Mouse (Mus musculus) adrenal gland, postnatal 4 days (tissue): ENCODE results near the gene Fam168a. TPM values are rescaled to one million over a fixed set of nuclear protein-coding genes. Genes with fewer than 3 reads are reported as not detected.

Experiments
- DNase-seq, 2 experiments: peaks; one replicate each; pipeline ENCODE4 v3.0.0; 2021 to 2022; ENCODE audit warnings: low spot score in 2 of 2, mixed read lengths in 2 of 2
- long read RNA-seq, 2 experiments: library from polyadenylated mRNA; stranded (forward); transcript quantifications; one replicate each; pipeline ENCODE4 v2.0.0; 2021
- total RNA-seq, 2 experiments: library from RNA; stranded (reverse); gene quantifications; 2 replicates each; pipeline ENCODE4 v1.2.3; 2021

The Fam168a gene
- 10 to 100 TPM; 72.3 to 87.5 TPM for total RNA-seq
- long read RNA-seq, experiment 1, partial matches to known transcripts, result 0 of 7 reads
- long read RNA-seq, experiment 1, other reads (novel, unspliced or antisense), result 7 of 7 reads
- long read RNA-seq, experiment 2, partial matches to known transcripts, result 1 of 10 reads
- long read RNA-seq, experiment 2, other reads (novel, unspliced or antisense), result 8 of 10 reads

- peak; percentile 69 to 88 for DNase-seq
These were observed at the start of gene Fam168a for GRCm38 (mm10) chr7:100706143-100706841. Gene Fam168a, plus strand, starts transcription at chr7:100706635.

GRCm38 (mm10) chr7:100656739-100657138 lies 49.7 kb upstream of the Fam168a start:
- no peak for DNase-seq

DNA sequence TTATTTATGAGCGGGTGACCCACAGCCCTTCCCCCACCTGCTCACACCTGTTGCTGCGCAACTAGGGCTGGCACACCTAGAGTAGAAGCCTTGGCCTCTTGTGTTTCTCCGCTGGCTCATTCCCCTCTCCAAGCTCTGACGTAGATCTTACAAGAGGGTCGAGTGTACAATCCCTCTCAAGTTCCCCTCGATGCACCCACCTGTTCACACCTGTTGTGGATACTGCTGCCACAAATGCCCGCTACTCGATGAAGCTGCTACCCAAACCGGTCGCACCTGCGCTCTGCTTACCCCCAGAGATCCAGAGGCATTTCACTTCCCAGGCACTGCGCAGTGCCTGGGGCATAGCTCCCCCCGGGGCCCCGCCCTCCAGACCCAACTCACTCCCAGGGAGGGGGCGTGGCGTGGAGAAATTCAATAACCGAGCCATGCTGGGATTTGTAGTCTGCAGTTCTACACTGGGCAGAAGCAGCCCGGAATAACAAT lies 48.3 kb upstream of the Fam168a start:
- DNase-seq, result no peak

GRCm38 (mm10) chr7:100661264-100661663 lies 45.2 kb upstream of the Fam168a start:
- no peak for DNase-seq

GRCm38 (mm10) chr7:100662231-100662630 lies 44.2 kb upstream of the Fam168a start, which contains the start of gene Plekhb1:
Gene Plekhb1, minus strand, starts transcription at chr7:100662414.
- DNase-seq, result no peak

DNA sequence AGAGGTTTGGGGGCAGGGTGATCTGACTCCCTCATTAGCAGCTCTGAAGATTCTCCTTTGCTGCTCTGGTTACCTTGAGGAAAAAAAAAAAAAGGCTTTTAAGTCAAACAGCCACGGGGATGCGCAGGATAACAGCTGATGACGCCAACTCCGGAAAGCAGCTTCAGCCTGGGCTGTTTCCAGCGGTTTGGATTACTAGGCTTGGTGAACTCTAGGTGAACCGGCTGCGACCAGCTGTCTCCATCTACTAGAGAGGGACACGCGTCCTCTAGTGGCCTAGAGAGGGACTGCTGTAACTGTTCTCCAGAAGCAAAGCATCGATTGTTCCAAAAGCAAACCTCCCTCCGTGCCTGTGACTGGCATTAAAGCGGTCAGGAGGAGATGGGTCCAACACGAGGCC lies 43.2 kb upstream of the Fam168a start:
- peak; percentile 58 to 77 for DNase-seq

GRCm38 (mm10) chr7:100663729-100664304 lies 42.6 kb upstream of the Fam168a start:
- DNase-seq, result no peak

DNA sequence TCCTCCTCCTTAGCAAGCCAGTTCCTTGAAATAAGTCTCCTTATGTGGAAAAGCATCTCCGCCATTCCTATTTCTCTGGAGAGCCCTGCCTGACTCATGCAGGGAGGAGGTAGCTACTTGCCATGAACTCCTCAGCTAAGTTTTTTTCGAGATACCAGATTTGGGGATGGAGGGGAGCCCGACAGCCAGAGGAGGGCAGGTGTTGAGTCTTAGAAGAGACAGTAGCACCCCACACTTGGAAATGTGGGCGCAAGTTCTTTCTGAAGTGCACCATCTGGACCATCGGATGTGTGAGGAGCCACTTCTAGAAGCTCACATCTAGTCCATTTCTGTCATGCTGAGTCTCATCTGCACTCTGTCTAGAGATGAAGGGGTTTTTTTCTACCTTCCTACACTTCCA lies 35.8 kb upstream of the Fam168a start:
- no peak for DNase-seq

GRCm38 (mm10) chr7:100673452-100673851 lies 33.0 kb upstream of the Fam168a start:
- no peak for DNase-seq

GRCm38 (mm10) chr7:100674941-100675340 lies 31.5 kb upstream of the Fam168a start:
- no peak for DNase-seq

- DNase-seq, result no peak
These were observed 28.4 kb upstream of the Fam168a start for GRCm38 (mm10) chr7:100678052-100678451.

DNA sequence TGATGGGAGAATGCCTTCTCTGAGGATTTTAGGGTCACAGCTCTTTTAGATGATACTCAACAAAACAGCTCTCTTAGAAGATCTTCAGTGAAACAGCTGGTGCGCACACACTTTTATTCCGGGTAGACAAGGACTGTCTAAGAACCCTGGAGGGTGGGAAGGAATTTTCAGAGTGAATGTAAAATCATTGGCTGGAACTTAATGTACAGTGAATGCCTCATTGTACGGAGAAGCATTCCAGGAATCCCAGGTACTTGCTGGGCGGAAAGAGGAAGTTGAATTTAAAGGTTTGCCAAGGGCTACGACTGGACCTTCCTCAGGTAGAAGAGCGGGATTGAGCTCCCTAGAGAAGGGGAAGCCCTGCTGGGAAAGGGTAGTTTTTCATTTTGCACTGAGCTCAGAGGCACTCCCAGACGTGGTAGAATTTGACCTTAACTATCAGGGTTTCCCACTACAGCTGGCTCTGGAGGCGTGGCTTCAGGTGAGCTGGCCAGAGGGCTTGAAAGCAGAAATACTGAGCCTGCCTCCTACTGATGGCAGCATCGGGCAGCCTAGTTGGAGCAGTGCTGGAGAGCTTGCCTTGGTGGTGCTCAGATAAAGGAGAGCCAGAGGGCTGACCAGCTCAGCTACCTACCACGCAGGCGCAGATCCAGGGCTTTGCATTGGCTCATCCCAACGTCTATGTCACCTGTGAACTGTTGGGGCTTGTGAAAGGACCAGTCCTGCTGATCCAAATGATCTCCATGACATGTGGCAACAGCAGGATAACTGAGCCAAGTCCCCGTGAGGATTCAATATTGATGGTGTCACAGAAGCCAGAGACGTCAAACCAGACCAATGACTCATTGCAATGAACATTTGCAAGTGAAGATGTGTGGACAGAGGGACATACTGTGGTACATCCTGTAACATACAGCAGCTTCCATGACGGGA lies 27.2 kb upstream of the Fam168a start:
- DNase-seq, result no peak

DNA sequence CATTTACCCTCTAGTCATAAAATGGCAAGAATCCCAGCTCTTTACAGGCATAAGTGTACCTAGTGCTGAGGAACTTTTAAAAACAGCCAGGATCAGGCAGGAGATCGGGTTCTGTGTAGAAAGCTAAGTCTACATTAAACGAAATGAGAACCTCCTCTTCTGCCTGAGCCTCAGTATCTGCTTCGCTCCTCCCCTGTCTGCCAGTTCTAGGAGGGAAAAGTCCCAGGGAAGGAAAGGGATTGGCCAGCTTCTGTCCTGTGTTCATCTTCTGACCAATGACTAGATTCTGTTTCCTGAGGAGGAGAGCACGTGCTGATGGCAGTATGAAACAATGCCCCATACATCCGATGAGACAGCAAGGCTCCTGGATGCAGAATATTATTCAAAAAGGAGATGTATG lies 25.3 kb upstream of the Fam168a start:
- no peak for DNase-seq

GRCm38 (mm10) chr7:100683241-100683640 lies 23.2 kb upstream of the Fam168a start:
- DNase-seq, result no peak

DNA sequence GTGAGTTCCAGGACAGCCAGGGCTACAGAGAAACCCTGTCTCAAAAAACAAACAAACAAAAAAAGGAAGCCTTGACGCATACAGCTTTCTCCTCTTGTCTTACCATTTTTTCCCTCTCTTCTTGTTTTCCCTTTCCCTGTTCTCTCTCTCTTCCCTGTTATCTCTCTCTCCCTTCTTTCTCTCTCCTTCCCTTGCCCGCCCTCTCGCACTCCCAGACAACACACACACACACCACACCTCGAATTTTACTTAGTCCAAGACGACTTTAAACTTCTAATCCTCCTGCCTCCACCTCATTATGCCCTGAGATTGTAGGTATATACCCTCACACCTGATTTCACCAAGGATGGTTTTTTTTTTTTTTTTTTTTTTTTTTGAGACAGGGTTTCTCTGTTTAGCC lies 22.4 kb upstream of the Fam168a start:
- DNase-seq, result no peak

GRCm38 (mm10) chr7:100684538-100684937 lies 21.9 kb upstream of the Fam168a start:
- DNase-seq, result no peak

- peak; percentile 42 to 54 for DNase-seq
These were observed 21.1 kb upstream of the Fam168a start for GRCm38 (mm10) chr7:100685061-100686030.

- no peak for DNase-seq
These were observed 18.0 kb upstream of the Fam168a start for GRCm38 (mm10) chr7:100688471-100688870.

GRCm38 (mm10) chr7:100693199-100693598 lies 13.2 kb upstream of the Fam168a start:
- DNase-seq, result no peak
